Mouse (Mus musculus) fibroblast of lung, adult 2 months (primary cell): ENCODE measurements around the gene Mdk.

ENCODE experiments used
- DNase-seq: peaks from one replicate; pipeline ENCODE4 v3.0.0-alpha.2; 2011; ENCODE audit warnings: low read depth

Mdk gene

DNA sequence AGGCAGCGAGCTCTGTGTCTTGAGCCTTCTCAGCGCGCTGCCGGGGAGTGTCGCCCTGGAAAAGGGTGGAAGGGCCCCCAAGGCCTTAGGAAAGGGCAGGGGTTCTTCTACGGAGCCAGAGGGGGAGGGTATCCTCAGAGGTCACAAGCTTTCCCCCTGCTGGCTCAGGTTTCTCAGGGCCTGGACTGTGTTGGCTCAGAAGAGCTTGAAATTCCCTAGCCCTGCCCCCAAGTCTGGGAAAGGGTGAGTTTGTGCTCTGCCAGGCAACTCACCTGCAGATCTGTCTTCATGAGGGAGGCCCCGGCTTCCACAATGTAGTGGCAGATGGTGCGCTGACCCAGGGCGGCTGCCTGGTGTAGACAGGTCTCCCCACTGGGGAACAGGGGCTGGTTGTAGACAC is 1.4 kb upstream of the Mdk start:
- no peak for DNase-seq

DNA sequence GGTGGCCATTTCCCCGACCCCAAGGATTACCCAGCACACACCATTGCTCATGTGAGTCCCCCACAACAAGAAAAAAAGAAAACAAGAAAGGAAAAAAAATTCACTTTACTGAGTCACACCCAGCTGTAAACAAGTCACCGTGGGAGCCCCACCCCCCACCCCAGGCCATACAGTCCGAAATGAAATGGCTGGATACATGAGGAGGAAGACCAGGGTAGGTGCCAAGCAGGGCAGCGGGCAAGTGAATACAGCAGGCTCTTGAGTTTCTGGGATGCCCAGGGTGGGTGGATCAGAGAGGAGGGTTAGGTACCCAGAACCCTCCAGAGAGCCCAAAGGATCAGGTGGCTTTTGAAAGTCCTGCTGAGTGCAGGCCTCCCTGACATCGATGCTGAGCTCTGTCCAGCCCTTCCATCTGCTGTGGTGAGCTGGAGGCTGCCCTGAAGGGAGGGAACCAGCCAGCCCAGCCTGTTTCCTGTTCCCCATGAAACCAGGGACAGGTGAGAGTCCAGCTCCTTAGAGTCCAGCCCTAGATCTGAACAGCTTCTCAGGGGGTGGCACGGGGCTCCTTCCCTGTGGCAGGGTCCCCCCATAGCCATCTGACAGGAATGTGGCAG is 747 bp upstream of the Mdk start:
- no peak for DNase-seq

DNA sequence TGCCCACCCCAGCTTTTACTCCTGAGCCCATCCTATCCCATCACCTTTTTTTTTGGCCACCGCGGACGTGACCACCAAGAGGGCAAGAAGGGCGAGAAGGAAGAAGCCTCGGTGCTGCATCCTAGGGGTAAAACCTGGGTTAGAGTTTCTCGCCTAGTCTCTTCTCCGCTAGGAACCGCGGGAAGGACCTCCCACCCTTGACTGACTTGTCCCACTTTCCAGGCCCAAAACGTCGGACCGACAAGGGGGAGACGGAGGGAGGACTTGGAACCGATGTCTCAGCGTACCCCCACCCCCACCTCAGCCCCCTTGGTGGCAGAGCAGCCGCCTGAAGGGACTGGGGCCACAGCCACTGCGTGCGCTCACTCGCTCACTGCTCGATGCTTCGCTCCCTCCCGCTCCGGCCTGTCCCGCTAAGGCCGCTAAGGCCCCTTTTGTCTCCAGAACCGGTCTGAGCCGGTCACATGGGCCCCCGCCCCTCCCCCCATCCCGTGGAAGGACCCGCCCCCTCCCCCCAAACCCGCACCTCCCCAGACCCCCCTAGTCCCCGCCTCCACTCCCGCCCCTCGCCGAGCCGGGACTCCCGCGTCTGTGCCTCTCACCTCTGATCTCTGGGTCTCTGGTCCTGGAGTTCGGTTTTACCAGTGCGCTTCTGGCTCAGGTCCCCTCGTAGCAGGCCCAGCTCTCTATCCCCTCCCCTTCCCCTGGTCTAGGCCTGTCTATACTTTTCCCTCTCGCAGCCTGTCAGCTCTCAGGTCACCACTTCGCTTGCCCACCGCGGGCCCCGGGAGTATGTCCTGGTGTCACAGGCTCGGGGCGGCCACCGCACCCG is 553 bp downstream of the Mdk start:
- DNase-seq, result no peak

DNA sequence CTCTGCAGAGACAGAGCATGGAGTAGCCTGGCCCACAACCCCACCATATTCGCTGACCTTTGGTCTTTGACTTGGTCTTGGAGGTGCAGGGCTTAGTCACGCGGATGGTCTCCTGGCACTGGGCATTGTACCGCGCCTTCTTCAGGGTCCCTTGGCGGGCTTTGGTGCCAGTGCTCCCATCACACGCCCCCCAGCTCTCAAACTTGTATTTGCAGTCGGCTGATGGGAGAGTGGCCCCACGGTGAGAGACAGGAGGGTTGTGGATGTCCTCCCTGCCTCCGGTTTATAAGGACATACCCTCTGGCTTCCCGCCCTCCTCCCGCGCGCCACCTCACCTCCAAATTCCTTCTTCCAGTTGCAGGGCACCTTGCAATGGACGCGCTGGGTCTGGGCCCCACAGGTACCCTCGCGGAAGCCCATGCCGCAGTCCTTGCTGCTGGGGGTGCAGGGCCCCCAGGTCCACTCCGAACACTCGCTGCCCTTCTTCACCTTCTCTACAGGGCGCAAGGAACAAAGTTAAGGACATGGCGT is 1.3 kb downstream of the Mdk start:
- no peak for DNase-seq

DNA sequence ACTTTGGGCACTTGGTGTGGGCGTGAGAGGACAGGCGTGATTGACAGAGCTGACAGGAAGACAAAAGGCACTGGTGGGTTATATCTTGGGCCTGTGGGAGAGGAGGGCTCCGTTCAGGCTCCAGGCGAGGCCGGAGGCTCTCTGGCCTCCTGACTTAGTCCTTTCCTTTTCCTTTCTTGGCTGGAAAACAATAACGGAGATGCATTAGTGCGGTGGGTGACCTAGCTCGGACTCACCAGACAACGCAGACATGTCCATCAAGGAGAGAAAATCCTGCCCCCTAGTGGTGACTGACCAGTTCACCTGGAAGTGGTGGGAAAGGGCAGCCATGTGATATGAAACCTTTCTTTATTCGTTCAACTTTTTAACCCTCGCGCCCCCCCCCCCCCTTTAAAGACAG is 2.2 kb downstream of the Mdk start:
- DNase-seq, result no peak

DNA sequence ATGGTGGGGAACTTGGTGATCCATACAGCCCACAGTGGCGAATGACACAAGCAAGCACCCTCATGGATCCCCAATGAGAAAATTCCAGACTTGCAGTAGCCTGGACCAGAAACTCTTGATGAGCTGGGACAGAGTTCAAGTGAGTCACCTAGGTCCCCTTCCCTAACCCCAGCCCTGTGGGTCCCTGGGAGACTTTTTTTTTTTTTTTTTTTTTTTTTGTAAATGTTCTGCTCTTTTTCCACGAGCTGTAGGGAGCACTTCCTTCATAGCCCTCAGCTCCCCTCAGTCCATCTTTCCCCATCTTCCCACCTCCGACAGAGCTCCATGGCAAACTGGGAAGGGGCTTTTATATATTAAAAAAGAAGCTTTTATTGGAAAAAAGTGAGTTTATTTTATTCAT is 2.6 kb downstream of the Mdk start:
- DNase-seq, result no peak

DNA sequence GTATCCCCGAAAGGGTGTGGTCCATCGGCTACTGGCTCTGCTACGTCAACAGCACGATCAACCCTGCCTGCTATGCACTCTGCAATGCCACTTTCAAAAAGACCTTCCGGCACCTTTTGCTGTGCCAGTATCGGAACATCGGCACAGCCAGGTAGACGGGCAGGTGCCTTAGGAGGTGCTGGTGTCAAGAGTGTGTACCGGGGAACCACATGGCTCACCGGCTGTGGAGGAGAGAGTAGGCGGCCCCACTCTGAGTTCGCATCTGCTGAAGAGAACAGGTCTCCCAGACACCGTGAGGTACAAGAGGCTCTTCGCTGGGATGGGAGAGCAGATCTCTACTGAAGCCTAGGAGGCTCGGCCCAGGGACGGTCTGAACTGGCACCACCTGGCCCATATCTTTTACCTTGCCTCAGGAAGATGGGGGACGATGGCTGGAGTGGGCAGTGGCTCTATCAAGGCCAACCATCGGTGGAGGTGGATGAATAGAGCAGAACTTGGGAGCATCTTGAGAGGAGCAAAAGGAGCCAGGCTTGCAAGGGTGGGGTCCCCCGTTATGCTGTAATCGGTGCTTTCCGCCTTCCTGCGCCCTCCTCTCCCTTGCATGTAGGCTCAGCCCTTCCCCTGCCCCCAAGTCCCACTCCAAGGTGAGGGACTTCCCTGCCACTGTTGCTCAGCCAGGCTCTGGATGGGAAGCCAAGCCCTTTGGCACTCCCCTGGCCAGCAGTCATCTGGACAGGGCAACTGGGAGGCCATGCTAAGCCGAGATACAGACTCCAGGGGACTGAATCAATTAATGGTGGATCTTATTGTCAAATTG is 3.4 kb downstream of the Mdk start:
- no peak for DNase-seq

DNA sequence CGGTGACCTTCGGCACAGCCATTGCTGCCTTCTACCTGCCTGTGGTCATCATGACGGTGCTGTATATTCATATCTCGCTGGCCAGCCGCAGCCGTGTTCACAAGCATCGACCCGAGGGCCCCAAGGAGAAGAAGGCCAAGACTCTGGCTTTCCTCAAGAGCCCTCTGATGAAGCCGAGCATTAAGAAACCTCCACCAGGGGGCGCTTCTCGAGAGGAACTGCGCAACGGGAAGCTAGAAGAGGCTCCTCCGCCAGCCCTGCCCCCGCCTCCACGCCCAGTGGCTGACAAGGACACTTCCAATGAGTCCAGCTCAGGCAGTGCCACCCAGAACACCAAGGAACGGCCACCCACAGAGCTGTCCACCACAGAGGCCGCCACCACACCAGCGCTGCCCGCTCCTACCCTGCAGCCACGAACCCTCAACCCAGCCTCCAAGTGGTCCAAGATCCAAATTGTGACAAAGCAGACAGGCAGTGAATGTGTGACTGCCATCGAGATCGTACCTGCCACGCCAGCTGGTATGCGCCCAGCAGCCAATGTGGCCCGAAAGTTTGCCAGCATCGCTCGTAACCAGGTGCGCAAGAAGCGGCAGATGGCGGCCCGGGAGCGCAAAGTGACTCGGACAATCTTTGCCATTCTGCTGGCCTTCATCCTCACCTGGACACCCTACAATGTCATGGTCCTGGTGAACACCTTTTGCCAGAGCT is 4.1 kb downstream of the Mdk start:
- DNase-seq, result no peak

DNA sequence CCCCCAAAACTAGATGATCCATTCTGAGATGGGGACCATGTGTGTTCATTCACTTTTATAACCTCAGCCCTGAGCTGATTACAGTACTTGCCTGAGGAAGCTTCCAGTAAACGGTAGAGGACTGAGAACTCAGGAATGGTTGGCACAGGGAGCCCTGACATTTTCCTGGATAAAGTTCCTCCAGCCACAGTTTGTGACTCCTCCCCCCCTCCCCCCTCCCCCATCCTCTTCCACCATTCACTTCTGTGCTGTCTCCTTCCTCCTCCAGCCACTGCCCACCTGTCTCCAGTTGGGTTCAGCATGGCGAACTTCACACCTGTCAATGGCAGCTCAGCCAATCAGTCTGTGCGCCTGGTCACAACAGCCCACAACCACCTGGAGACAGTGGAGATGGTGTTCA is 5.1 kb downstream of the Mdk start, which contains the start of gene Chrm4:
TSS of gene Chrm4 (plus strand) at position 301 of the 400 bp plus-strand sequence.
- DNase-seq, result no peak

DNA sequence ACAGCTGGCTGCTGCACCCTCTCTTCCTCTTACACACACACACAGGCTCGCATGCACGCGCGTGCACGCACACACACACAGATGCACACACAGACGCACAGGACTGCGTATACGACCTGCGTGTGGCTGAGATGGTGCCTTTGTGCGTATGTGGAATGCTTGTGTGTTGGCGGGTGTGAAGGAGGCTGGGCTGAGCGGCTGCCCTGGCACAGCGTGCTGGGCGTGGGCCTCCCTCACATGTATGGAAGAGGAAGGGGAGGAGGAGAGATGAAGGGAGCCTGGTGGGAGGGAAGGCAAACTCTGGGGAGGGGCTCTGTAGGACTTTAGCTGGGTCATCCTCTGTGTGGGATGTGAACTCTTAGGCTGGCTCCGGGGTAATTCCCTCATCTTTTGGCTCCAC is 6.7 kb downstream of the Mdk start:
- no peak for DNase-seq

DNA sequence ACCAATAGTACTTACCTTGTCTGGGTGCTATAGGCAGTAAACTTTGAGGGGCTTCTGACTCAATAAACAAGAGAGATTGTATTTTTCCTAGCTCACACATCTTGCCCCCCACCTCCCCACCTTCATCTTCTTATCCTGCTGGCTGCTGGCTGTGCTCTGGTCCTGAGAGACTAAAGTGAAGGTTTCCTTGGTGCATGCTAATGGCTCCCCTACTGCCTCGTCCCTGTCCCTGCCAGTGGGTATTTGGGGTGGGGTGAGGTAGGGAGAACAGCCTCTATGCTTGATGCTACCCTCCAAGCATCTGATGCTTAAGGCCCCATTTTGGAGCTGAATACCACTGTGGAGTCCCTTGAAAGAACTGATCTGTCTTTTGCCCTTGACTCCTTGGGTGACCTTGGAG is 7.4 kb downstream of the Mdk start:
- no peak for DNase-seq

DNA sequence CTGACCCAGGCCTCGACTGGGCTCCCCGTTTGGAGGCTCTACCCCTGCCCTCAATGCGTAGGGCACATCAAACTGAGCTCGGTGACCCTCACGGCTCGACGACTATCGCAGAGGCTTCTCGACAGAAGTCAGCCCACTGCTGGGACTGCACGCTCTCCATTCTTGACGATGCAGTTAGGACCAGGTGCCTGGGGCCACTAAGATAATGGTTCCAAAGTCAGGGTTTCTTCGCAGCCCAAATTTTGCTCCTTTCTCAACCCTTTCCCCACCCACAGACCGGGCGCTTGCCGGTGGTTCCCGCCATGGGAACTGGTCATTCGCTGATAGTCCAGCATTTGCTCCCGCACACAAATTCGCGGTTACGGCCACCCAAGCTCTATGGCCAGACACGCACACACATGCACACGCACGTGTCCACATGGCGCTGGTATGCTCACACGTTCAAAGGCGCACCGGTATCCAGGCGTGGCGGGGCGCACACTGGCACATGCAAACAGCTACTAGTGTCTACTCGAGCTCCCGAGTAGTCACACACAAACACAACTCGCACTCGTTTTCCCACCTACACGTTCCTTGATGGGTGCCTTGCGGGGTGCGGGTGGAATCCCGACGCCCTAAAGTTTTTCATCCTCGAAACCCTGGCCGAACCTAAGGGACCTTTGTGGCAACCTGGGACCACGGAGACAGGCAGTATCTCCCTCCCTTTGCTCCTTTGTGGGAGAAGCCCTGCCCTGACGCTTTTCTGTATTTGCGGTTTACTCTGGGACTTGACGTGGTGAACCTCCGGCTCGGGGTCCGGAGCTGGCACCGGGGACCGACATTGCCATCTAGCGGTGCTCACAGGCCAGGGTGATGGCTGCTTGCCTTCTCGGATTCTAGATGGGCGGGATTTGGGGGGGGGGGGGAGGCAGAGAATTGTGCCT is 8.4 kb downstream of the Mdk start:
- DNase-seq, result no peak

DNA sequence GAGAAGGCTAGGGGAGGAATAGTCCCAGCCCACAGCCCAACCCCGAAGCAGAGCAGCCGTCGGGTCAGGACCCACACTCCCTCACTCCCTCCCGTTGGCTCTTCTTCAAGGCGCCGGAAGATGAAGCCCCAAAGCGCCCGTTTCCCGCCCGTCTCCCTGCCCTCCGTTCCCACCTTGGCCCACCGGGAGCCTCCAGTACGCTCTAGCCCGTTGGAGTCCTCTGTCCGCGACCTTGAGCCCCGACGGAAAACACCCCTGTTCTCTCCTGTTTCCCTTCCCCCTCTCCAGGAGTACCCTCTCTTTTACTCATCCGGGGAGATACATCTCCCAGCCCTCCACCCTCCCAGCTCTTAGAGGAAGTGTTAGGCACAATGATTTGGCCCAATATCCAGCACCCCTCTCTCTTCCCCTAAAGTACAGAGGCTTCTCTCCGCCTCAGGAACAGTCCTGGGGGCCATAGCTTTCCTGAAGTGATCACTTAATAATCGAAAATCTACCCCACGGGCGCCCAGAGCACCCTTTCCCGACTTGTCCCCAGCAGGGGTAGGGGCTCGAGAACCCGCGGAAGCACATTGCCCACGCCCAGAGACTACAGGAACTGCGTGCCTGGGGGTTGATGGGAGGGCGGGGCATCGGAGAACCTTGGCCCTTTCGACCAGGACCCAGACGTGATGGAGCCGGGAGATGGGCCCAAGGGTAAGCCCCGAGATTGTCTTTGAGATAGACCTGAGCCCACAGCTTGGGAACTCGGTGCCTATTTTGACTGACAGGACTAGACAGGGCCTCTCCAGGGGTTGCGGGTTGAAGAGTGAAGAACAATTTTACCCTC is 9.3 kb downstream of the Mdk start:
- no peak for DNase-seq

DNA sequence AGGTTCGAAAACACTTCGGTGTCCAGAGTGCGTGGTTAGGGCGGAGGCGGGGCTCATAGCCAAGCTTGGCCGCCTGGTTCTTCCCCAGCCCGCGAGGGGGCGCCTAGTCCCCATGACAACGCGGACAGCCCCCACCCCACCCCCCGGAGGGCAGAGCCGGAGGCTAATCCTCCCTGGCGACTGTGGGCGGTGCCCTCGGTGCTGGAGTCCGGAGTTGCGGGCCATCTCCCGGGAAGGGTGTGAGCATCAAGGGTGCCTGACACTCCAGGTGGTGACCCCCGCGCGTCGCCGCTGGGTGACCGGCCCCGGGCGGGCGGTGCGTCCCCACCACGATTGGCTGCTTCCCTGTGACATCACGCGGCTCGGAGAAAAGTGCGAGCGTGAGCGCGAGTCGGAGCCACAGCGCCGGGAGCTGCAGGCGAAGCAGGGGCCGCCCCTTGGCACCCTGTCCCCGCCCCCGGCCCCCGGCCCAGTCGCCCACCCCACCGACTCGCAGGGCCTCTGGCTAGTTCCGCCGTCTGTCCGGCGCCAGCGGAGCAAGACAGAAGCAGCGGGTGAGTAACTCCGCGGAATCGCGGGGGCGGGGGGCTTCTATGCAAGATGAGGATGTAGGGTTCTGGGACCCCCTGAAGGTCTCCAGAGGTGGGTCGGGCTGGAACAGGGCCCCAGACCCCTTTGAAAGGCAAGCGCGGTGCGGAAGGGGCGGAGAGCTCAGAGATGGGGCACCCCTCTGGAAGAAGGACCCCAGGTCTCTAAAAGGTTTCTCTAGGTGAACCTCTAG is 10.1 kb downstream of the Mdk start:
- DNase-seq, result no peak

DNA sequence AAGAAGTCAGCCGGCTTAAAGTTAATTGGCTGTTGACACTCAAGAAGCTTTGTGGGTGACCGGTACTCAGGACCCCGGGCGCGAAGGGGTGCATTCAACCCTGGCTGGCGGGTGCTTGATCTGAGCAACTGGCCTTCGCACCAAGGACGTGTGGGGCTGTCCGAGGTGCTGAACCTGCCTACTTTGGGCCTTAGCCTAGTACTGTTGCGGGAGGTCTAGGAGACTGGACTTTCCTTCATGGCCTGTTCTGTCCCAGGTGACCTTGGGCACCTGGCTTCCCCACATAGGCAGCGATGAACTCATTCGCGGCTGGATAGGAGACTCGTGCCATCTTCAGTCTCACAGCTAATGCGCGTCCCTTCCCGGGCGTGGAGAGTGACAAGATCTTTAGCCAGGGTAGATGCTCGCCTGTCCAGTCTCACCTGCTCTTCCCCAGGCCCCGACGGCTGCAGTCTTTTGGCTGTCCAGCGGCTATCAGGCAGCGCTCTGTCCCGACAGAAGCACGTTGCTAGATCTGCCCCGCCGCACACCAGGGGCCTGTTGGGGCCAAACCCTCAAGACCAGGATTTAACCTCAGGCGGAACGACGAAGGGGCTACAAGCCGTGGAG is 10.8 kb downstream of the Mdk start:
- no peak for DNase-seq

DNA sequence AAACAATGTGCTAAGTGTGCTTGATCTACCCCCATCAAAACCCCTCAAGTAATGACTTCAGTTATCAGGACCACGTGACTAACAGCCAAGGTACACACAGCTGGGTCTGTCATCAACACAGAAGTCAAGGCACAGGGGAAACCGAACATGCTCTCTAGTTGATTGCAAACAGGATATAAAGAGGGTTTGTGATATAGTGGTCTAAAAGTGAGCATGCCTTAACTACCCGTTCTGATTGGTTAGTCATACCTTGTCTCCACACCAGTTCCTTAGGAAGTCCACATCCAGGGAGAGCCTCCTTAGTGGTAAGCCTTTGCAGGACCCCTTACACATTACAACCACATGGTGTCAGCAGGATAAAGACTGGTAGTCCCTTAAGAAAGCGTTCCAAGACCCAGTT is 12.0 kb downstream of the Mdk start:
- no peak for DNase-seq

DNA sequence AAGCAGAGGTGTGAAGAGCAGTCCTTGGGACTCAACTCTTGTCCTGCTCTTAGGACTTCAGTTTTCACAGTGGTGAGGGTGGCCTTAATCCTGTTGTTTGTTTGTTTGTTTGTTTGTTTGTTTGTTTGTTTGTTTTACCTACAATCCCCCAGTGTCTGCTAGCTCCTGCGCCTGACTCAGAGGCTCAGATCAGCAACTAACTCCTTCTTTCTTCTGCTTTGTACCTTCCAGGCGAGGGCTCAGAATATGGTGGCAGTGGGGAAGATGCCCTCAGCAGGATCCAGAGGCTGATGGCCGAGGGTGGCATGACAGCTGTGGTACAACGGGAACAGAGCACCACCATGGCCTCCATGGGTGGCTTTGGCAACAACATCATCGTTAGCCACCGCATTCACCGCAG is 15.0 kb downstream of the Mdk start:
- no peak for DNase-seq

DNA sequence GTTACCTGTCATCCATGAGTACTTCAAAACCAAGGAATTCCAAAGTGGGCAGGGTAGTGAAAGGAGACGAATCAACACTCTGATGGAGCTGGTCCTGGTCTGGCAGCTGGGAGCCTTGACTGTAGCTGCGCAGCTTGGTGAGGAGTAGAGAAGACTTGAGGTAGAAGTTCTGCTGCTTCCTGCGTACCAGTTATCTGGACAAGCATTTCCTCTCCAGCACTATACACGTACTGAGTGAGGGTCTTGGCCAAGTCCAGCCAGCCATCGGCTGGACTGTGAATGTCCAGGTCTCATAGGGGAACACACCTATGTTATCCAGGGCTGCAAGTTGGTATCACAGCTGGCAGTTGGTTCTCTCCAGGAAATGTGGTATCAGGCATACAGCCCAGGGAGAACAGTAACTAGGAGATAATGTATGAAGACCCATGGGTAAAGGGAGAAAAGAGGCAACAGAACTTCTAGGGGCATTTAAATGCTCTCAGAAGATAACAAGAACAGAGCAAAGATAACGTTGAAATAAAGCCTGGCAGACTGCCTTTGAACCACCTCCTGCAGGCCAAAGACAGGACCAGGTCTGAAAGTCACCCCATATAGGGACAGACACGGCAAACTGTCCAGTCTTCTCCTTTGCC is 15.6 kb downstream of the Mdk start:
- DNase-seq, result no peak
